Mouse (Mus musculus): ENCODE results near the gene Nat14.

The Nat14 gene

GRCm38 (mm10) chr7:4950561-4951342, 28.9 kb downstream of the Nat14 start:
- DNase-seq: no peak

- no peak for DNase-seq
Measured at GRCm38 (mm10) chr7:4953815-4954445, 32.1 kb downstream of the Nat14 start.

- DNase-seq: no peak
Measured at GRCm38 (mm10) chr7:4957361-4957760, 35.5 kb downstream of the Nat14 start.

- DNase-seq: no peak
Measured at GRCm38 (mm10) chr7:4963527-4963926, 41.7 kb downstream of the Nat14 start.

GRCm38 (mm10) chr7:4964272-4964671, 42.4 kb downstream of the Nat14 start, which contains the start of gene Sbk2:
Sbk2 (minus strand) TSS chr7:4964406.
- DNase-seq: peak; percentile 68 to 89

- DNase-seq: no peak
Measured at GRCm38 (mm10) chr7:4964988-4965387, 43.2 kb downstream of the Nat14 start.

GRCm38 (mm10) chr7:4971068-4971467, 49.2 kb downstream of the Nat14 start, which contains the start of gene Sbk3:
Sbk3 (minus strand) TSS chr7:4971168.
- DNase-seq: no peak

- no peak for DNase-seq
Measured at GRCm38 (mm10) chr7:4971710-4972109, 49.9 kb downstream of the Nat14 start.

GRCm38 (mm10) chr7:4972321-4973047, 50.7 kb downstream of the Nat14 start:
- peak; percentile 13 to 27 for DNase-seq

Measured in kidney, postnatal 36 days (tissue).